Mouse (Mus musculus): ENCODE results near the gene Adamts4. TPM values are rescaled to one million over a fixed set of nuclear protein-coding genes. Genes with fewer than 3 reads are reported as not detected.
A peak's percentile ranks its signal among the peaks of the same experiment; 100 is the strongest.

Adamts4 gene
- total and polyA plus RNA-seq, 2 experiments from 2014 or later = 3.9 to 4.1 TPM

DNA sequence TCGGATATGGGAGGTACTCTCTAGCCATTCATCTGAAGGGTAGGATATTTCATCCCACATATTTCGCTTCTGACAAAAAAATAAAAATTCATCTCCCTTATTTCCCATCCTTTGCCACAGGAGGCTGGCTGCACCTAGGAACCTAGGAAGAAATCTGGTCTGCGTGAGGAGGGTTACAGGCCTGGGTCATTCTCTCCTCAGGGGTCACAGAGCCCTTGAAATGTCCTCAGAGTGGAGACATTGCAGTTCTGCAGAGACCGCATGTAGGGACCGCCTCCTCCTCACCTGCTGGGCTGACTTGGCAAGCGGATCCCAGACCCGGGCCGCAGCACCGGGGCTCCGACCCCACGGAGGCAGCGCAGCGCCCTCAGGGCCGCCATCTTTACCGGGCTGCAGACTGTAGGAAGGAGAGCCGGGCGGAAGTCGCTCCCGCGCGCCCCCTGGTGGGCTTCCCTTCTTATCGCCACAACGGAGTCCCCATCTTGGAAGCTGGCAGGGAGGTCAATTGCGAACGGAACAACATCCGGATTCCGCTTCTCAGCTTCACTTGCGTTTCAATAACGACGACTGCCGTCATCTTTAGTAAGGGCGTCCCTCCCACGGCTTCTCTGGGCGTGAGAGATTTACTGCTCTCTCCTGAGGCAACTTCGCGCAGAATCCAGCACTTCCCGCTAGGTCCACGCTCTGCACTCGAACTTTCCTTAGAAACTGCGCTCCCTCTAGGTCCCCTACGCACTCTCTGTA is 3.3 kb upstream of the Adamts4 start:
- Histone ChIP-seq H3K27me3 (ENCODE audit: control insufficient read depth, insufficient read depth, low read length) (no peaks in the 10 kb centered on the region), H3K4me1 (ENCODE audit: control insufficient read depth, insufficient read depth) (peaks cover 20% of the 10 kb centered on the region), H3K36me3 (replicated peaks; ENCODE audit: control insufficient read depth, insufficient read depth, low read length) (peaks cover 25% of the 10 kb centered on the region), H3K27ac (ENCODE audit: low read depth) (peak overlapping the region; percentile 93), H3K9me3 (replicated peaks; ENCODE audit: control insufficient read depth, low read length) (no peaks in the 10 kb centered on the region), H3K4me3 (ENCODE audit: low read depth, low read length) (peak overlapping the region; percentile 65), H3K4me2 (ENCODE audit: low read depth, low read length) (peak overlapping the region; percentile 77), H3K9ac (replicated peaks; ENCODE audit: low read depth, low read length) (peak overlapping the region; percentile 79)
- peak; percentile 84 for TF ChIP-seq EP300 (IDR thresholded peaks at IDR 0.05; ENCODE audit: low read depth)
- TF ChIP-seq CTCF (IDR thresholded peaks at IDR 0.05; ENCODE audit: low read depth) = peak; percentile 87
- ATAC-seq (ENCODE audit: insufficient read depth, low read depth) (peak; percentile 91), DNase-seq (ENCODE audit: low spot score) (peak; percentile 99)
- WGBS = under 1% methylated on average over 40 of the region's 41 CpGs

DNA sequence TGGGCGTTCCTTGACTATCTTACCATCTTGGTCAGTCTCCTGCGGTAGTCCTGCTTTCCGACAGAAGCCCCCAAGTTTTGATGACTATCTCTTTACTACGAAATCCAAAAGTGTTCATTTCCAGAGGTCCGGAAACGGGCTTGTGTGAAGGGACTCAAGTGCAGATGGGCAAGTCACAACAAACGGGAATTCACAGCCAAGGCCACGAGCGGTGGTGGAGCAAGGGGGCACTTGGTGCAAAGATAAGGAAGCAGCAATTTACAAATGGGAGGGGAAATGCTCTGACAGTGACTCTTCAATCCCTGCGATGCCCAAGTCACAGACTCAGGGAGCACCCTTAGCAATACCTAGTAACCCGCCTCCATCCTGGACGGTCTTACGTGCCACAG is 2.8 kb upstream of the Adamts4 start:
- DNase-seq (ENCODE audit: low spot score) = peak; percentile 32
- Histone ChIP-seq H3K4me3 (ENCODE audit: low read depth, low read length) (peak overlapping the region; percentile 65), H3K27me3 (ENCODE audit: control insufficient read depth, insufficient read depth, low read length) (no peaks in the 10 kb centered on the region), H3K9ac (replicated peaks; ENCODE audit: low read depth, low read length) (peak overlapping the region; percentile 64), H3K9me3 (replicated peaks; ENCODE audit: control insufficient read depth, low read length) (no peaks in the 10 kb centered on the region), H3K27ac (ENCODE audit: low read depth) (peak overlapping the region; percentile 93), H3K4me1 (ENCODE audit: control insufficient read depth, insufficient read depth) (peaks cover 20% of the 10 kb centered on the region), H3K4me2 (ENCODE audit: low read depth, low read length) (peak overlapping the region; percentile 77), H3K36me3 (replicated peaks; ENCODE audit: control insufficient read depth, insufficient read depth, low read length) (peaks cover 19% of the 10 kb centered on the region)
- 7% methylated on average over 13 of the region's 13 CpGs for WGBS
- no peak for ATAC-seq (ENCODE audit: insufficient read depth, low read depth)
- TF ChIP-seq EP300 (IDR thresholded peaks at IDR 0.05; ENCODE audit: low read depth) = no peak
- no peak for TF ChIP-seq CTCF (IDR thresholded peaks at IDR 0.05; ENCODE audit: low read depth)

DNA sequence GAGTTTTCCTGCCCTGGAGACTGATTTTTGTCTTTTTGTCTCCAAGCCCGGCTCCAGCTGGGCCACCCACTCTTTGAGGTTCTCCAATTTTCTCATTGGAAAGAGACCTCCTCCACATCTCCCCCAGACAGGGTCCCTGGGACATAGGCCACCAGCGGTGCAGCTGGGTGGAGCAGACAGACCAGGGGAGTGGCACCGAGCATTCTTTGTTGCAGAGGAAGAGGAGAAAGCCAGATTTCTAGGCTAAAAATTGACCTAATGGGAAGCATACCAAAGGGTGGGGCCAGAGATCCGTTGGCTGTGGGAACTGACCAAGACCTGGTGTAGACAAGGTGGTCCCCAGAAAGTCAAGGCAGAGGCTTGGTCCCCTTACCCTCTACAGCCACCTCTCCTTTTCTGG is 2.3 kb upstream of the Adamts4 start:
- Histone ChIP-seq H3K9ac (replicated peaks; ENCODE audit: low read depth, low read length) (no peak overlapping the region; the same call in 1 of the 2 replicates), H3K27ac (ENCODE audit: low read depth) (peak overlapping the region; percentile 93), H3K4me1 (ENCODE audit: control insufficient read depth, insufficient read depth) (peaks cover 20% of the 10 kb centered on the region), H3K36me3 (replicated peaks; ENCODE audit: control insufficient read depth, insufficient read depth, low read length) (peaks cover 14% of the 10 kb centered on the region), H3K9me3 (replicated peaks; ENCODE audit: control insufficient read depth, low read length) (no peaks in the 10 kb centered on the region), H3K4me2 (ENCODE audit: low read depth, low read length) (peak overlapping the region; percentile 77), H3K4me3 (ENCODE audit: low read depth, low read length) (peak overlapping the region; percentile 65; the same call in 1 of the 2 replicates), H3K27me3 (ENCODE audit: control insufficient read depth, insufficient read depth, low read length) (no peaks in the 10 kb centered on the region)
- DNase-seq (ENCODE audit: low spot score) = no peak
- WGBS = 35% methylated on average over 4 of the region's 4 CpGs
- TF ChIP-seq CTCF (IDR thresholded peaks at IDR 0.05; ENCODE audit: low read depth) = no peak
- ATAC-seq (ENCODE audit: insufficient read depth, low read depth) = no peak

DNA sequence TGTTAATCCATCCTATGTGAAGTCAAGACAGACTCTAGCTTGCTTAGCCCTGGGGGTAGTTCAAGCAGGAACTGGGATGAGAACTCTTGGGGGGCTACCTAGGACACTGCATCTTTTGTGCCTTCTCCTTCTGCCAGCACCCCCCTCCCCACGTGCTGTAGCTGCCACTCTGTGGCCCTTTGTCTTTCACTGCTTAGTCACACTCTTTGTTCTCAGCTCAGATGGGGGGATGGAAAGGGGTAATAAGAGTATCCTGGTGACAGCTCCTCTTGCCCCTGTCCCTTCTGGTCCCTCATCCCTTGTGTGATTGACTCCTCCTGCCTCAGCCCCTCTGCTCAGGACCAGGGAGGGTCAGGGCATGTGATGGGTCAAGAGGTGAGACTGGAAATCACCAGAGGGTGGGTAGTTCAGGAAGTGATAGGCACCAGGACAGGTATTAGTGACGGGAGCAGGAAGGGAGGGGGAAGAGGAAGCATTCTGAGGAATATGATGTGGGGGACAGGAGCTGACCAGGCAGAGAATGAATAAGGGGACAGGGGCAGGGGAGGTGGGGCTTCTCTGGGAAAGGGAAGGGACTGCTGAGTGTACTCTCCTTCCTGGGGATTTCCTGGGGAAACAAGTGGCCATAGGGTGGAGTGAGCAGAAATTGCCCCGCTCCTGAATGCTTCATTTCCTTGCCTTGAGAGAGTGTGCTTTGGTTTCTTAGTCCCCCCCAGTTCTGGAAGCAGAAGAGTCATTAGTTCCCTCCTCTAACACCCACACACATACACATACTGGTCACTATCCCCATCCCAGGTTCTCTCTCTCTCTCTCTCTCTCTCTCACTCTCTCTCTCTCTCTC is 1.6 kb upstream of the Adamts4 start:
- no peaks in the 10 kb centered on the region for H3K27me3 ChIP-seq (ENCODE audit: control insufficient read depth, insufficient read depth, low read length)
- peaks cover 20% of the 10 kb centered on the region for H3K4me1 ChIP-seq (ENCODE audit: control insufficient read depth, insufficient read depth)
- 39% methylated on average over 3 of the region's 3 CpGs for WGBS
- DNase-seq (ENCODE audit: low spot score) = no peak
- peak overlapping the region; percentile 93 for H3K27ac ChIP-seq (ENCODE audit: low read depth)
- TF ChIP-seq CTCF (IDR thresholded peaks at IDR 0.05; ENCODE audit: low read depth) = no peak
- peak; percentile 74; the same call in 1 of the 2 replicates for TF ChIP-seq EP300 (IDR thresholded peaks at IDR 0.05; ENCODE audit: low read depth)
- H3K9me3 ChIP-seq (replicated peaks; ENCODE audit: control insufficient read depth, low read length) = no peaks in the 10 kb centered on the region
- no peak; the same call in 1 of the 2 replicates for ATAC-seq (ENCODE audit: insufficient read depth, low read depth)
- 0 out of 2 replicates have a peak overlapping the region, but pooled peaks have one; percentile 11 for H3K4me2 ChIP-seq (ENCODE audit: low read depth, low read length)
- H3K36me3 ChIP-seq (replicated peaks; ENCODE audit: control insufficient read depth, insufficient read depth, low read length) = peaks cover 8% of the 10 kb centered on the region
- H3K4me3 ChIP-seq (ENCODE audit: low read depth, low read length) = no peak overlapping the region
- H3K9ac ChIP-seq (replicated peaks; ENCODE audit: low read depth, low read length) = no peak overlapping the region

DNA sequence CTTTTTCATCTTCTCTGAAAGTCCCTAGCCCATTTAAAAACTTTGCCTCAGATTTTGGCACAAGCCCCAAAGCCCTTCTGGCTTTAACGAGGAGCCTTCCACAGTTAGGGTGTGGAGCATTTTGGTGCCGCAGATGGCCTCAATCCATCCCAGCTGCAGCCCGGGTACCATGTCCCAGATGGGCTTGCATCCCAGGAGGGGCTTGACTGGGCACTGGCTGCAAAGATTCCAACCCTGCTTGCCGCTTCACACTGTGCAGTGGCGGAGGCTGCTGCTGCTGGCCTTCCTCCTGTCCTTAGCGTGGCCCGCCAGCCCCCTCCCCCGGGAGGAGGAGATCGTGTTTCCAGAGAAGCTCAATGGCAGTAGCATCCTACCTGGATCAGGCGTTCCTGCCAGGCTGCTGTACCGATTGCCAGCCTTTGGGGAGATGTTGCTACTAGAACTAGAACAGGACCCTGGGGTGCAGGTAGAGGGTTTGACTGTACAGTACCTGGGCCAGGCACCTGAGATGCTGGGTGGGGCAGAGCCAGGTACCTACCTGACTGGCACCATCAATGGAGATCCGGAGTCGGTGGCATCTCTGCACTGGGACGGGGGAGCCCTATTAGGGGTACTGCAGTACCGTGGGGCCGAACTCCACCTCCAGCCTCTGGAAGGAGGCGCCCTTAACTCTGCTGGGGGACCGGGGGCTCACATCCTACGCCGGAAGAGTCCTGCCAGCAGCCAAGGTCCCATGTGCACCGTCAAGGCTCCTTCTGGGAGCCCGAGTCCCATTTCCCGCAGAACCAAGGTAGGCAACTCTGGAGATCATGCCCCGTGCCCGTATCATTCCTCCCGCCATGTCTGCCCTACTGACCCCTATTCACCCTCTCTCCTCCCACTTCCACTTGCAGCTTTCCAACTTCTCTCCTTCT is 716 bp downstream of the Adamts4 start, which contains the start of gene Ndufs2:
Ndufs2 (minus strand) TSS at position 709 of the 914 bp plus-strand sequence.
- ATAC-seq (ENCODE audit: insufficient read depth, low read depth) (no peak), DNase-seq (ENCODE audit: low spot score) (no peak)
- H3K9me3 ChIP-seq (replicated peaks; ENCODE audit: control insufficient read depth, low read length) = no peaks in the 10 kb centered on the region
- H3K9ac ChIP-seq (replicated peaks; ENCODE audit: low read depth, low read length) = peak within 1 kb of the TSS; percentile 53
- peak within 1 kb of the TSS; percentile 65 for H3K4me2 ChIP-seq (ENCODE audit: low read depth, low read length)
- H3K36me3 ChIP-seq (replicated peaks; ENCODE audit: control insufficient read depth, insufficient read depth, low read length) = peaks cover 5% of the 10 kb centered on the region; the same call in 1 of the 2 replicates
- peaks cover 14% of the 10 kb centered on the region for H3K4me1 ChIP-seq (ENCODE audit: control insufficient read depth, insufficient read depth)
- H3K4me3 ChIP-seq (ENCODE audit: low read depth, low read length) = peak within 1 kb of the TSS; percentile 50
- peak within 1 kb of the TSS; percentile 93 for H3K27ac ChIP-seq (ENCODE audit: low read depth)
- 31% methylated on average over 26 of the region's 26 CpGs for WGBS
- TF ChIP-seq CTCF (IDR thresholded peaks at IDR 0.05; ENCODE audit: low read depth) (no peak), EP300 (IDR thresholded peaks at IDR 0.05; ENCODE audit: low read depth) (no peak)
- H3K27me3 ChIP-seq (ENCODE audit: control insufficient read depth, insufficient read depth, low read length) = no peaks in the 10 kb centered on the region

Data from heart, postnatal 0 days (tissue).